Mouse (Mus musculus): ENCODE measurements around the gene Acbd4. TPM values are rescaled to one million over a fixed set of nuclear protein-coding genes. Genes with fewer than 3 reads are reported as not detected.

Gene Acbd4
- total and polyA plus RNA-seq, 3 experiments: 27.8 to 38.1 (median 27.8) TPM

DNA sequence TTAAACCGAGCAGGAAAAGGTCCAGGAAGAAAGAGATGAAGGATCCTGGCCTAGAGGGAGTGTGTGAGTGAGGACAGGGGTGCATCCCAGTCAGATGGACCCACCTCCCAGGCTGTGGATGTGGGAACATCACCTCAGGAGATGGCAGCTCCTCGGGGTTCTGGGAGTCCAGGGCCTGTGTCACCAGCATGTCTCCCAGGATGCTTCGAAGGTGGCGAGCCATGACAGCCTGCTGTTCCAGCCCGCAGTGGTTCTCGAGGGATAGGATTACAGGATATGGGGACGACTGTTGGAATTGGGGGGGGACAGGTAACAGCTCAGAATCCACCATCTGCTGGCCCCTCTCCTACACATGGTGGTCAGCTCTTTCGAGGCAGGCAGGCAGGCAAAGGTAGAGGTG, 24.9 kb upstream of the Acbd4 start:
- no peaks in the 10 kb centered on the region; the same call in 1 of the 2 replicates for H3K36me3 ChIP-seq (ENCODE audit: control insufficient read depth, insufficient read depth, low read length)
- H3K4me3 ChIP-seq: no peak overlapping the region
- DNase-seq: no peak
- no peaks in the 10 kb centered on the region for H3K27me3 ChIP-seq (ENCODE audit: control insufficient read depth, insufficient read depth, low read length)
- intact Hi-C loops (cut with DNase I): no loop called here
- no peak overlapping the region for H3K9ac ChIP-seq (ENCODE audit: low read depth, low read length)
- H3K4me1 ChIP-seq (ENCODE audit: control insufficient read depth, insufficient read depth, low read length): peaks cover 3% of the 10 kb centered on the region
- H3K27ac ChIP-seq: no peak overlapping the region
- 86% methylated on average over 8 of the region's 8 CpGs for WGBS
- no peaks in the 10 kb centered on the region for H3K79me2 ChIP-seq (replicated peaks; ENCODE audit: control insufficient read depth, insufficient read depth, low read length)
- TF ChIP-seq POLR2A (IDR thresholded peaks at IDR 0.05; ENCODE audit: insufficient read depth, low read depth, low read length): no peak
- TF ChIP-seq EP300 (IDR thresholded peaks at IDR 0.05; ENCODE audit: insufficient read depth, low read depth, low read length): no peak
- TF ChIP-seq CTCF (IDR thresholded peaks at IDR 0.05): no peak

DNA sequence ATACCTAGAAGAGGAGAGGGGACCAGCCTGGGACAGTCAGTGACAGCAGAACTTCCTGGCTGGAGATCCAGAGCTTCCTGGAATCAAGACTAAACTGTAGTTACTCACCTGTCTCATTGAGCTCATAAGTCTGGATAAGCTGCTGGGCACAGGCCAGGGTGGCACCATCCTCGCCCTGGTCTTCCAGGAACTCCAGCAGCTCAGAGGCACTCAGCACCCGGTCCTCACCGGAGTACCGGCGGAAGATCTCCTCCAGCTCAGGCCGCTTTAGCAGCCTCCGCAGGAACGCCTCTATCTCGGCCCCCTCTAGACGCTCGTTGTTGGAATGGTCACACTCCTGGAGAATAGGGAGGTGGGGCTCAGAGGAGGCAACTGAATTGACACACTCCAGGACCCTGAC, 23.4 kb upstream of the Acbd4 start:
- Histone ChIP-seq H3K36me3 (ENCODE audit: control insufficient read depth, insufficient read depth, low read length) (no peaks in the 10 kb centered on the region; the same call in 1 of the 2 replicates), H3K27ac (no peak overlapping the region), H3K79me2 (replicated peaks; ENCODE audit: control insufficient read depth, insufficient read depth, low read length) (no peaks in the 10 kb centered on the region), H3K4me1 (ENCODE audit: control insufficient read depth, insufficient read depth, low read length) (peaks cover 3% of the 10 kb centered on the region), H3K9ac (ENCODE audit: low read depth, low read length) (no peak overlapping the region), H3K4me3 (no peak overlapping the region), H3K27me3 (ENCODE audit: control insufficient read depth, insufficient read depth, low read length) (no peaks in the 10 kb centered on the region)
- intact Hi-C loops (cut with DNase I): no loop called here
- no peak for DNase-seq
- no peak for TF ChIP-seq CTCF (IDR thresholded peaks at IDR 0.05)
- no peak for TF ChIP-seq EP300 (IDR thresholded peaks at IDR 0.05; ENCODE audit: insufficient read depth, low read depth, low read length)
- no peak for TF ChIP-seq POLR2A (IDR thresholded peaks at IDR 0.05; ENCODE audit: insufficient read depth, low read depth, low read length)
- 78% methylated on average over 11 of the region's 11 CpGs for WGBS

DNA sequence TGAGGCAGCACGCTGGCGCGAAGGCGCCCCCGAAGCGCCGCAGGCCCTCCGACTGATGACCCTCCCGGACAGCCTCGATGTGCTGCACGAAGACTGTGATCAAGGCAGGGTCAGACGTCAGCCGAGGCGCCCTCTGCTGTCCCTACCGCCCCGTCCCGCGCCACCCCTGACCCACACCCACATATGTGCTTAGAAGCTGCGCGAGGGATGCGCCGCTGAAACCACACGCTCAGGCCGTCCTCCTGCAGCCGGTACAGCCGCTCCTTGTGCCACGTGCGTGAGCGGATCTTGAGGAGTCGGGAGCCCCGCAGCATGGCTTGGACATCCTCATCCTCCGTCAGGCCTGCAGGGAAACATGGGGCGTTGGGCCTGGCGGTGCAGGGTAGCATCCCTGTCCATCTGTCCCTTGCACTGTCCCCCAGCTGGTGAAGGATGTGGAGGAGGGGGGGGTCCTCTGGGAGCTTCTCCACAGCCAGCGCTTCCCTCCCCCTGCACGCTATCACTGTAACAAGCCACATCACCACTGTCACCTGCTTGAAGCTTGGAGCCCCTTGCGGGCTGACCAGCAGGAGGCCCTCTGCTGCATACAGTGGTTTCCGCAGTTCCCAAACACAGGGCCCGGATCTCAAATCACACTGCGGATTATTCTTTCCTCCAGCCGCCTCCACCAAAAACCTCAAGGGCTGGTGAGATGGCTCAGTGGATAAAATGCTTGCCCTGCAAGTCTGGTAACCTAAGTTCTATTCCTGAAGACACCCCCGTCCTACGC, 21.0 kb upstream of the Acbd4 start:
- 44% methylated on average over 43 of the region's 43 CpGs for WGBS
- Histone ChIP-seq H3K9ac (ENCODE audit: low read depth, low read length) (no peak overlapping the region), H3K4me3 (no peak overlapping the region), H3K27me3 (ENCODE audit: control insufficient read depth, insufficient read depth, low read length) (no peaks in the 10 kb centered on the region), H3K36me3 (ENCODE audit: control insufficient read depth, insufficient read depth, low read length) (no peaks in the 10 kb centered on the region; the same call in 1 of the 2 replicates), H3K4me1 (ENCODE audit: control insufficient read depth, insufficient read depth, low read length) (peaks cover 3% of the 10 kb centered on the region), H3K79me2 (replicated peaks; ENCODE audit: control insufficient read depth, insufficient read depth, low read length) (no peaks in the 10 kb centered on the region), H3K27ac (no peak overlapping the region)
- TF ChIP-seq EP300 (IDR thresholded peaks at IDR 0.05; ENCODE audit: insufficient read depth, low read depth, low read length) (no peak), CTCF (IDR thresholded peaks at IDR 0.05) (no peak), POLR2A (IDR thresholded peaks at IDR 0.05; ENCODE audit: insufficient read depth, low read depth, low read length) (no peak)
- DNase-seq: no peak
- intact Hi-C loops (cut with DNase I): no loop called here

DNA sequence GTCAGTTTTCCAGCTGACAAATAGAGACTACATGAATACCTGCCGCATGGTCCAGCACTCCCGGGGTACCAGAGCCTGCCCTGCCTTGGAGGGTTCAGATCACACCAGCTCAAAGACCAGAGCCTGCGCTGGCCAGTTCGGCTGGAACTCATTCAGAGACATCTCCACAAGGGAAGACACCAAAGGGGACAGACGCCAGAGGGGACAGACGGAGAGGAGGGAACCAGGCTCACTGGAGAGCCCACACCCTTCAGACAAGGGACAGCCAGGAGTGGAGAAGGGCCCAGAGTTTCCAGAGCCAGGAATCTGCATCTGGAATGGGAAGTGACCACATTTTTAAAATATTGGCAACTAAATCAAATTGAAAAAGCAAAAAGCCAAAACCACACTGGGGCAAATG, 19.9 kb upstream of the Acbd4 start:
- TF ChIP-seq CTCF (IDR thresholded peaks at IDR 0.05): no peak
- TF ChIP-seq POLR2A (IDR thresholded peaks at IDR 0.05; ENCODE audit: insufficient read depth, low read depth, low read length): no peak
- TF ChIP-seq EP300 (IDR thresholded peaks at IDR 0.05; ENCODE audit: insufficient read depth, low read depth, low read length): no peak
- DNase-seq: no peak
- no peaks in the 10 kb centered on the region for H3K4me1 ChIP-seq (ENCODE audit: control insufficient read depth, insufficient read depth, low read length)

GRCm38 (mm10) chr11:103093306-103093705, 8.2 kb upstream of the Acbd4 start:
- no peaks in the 10 kb centered on the region for H3K79me2 ChIP-seq (replicated peaks; ENCODE audit: control insufficient read depth, insufficient read depth, low read length)
- no peak overlapping the region; the same call in 1 of the 2 replicates for H3K27ac ChIP-seq
- intact Hi-C loops (cut with DNase I): no loop called here
- 68% methylated on average over 7 of the region's 7 CpGs for WGBS
- H3K36me3 ChIP-seq (ENCODE audit: control insufficient read depth, insufficient read depth, low read length): no peaks in the 10 kb centered on the region
- H3K9ac ChIP-seq (ENCODE audit: low read depth, low read length): no peak overlapping the region
- peaks cover 23% of the 10 kb centered on the region for H3K4me1 ChIP-seq (ENCODE audit: control insufficient read depth, insufficient read depth, low read length)
- H3K4me3 ChIP-seq: no peak overlapping the region
- TF ChIP-seq CTCF (IDR thresholded peaks at IDR 0.05) (no peak), POLR2A (IDR thresholded peaks at IDR 0.05; ENCODE audit: insufficient read depth, low read depth, low read length) (no peak), EP300 (IDR thresholded peaks at IDR 0.05; ENCODE audit: insufficient read depth, low read depth, low read length) (no peak)
- DNase-seq: no peak
- H3K27me3 ChIP-seq (ENCODE audit: control insufficient read depth, insufficient read depth, low read length): no peaks in the 10 kb centered on the region

More for the DNA sequence above, 19.9 kb upstream of the Acbd4 start:
- H3K4me3 ChIP-seq: no peak overlapping the region
- WGBS: 70% methylated on average over 6 of the region's 6 CpGs
- intact Hi-C loops (cut with DNase I): no loop called here
- no peaks in the 10 kb centered on the region for H3K36me3 ChIP-seq (ENCODE audit: control insufficient read depth, insufficient read depth, low read length)
- H3K9ac ChIP-seq (ENCODE audit: low read depth, low read length): no peak overlapping the region
- no peak overlapping the region for H3K27ac ChIP-seq
- H3K27me3 ChIP-seq (ENCODE audit: control insufficient read depth, insufficient read depth, low read length): no peaks in the 10 kb centered on the region
- H3K79me2 ChIP-seq (replicated peaks; ENCODE audit: control insufficient read depth, insufficient read depth, low read length): no peaks in the 10 kb centered on the region
